Mouse (Mus musculus): ENCODE data around the gene Cdc6. TPM values are rescaled to one million over a fixed set of nuclear protein-coding genes. Genes with fewer than 3 reads are reported as not detected.
"Not testable (repeated sequence)": the region's sequence is repeated elsewhere in the genome, so short reads cannot be mapped to it uniquely, and the experiment has no call there.

Gene Cdc6
- polyA plus RNA-seq, 1 experiment = 0.11 TPM

DNA sequence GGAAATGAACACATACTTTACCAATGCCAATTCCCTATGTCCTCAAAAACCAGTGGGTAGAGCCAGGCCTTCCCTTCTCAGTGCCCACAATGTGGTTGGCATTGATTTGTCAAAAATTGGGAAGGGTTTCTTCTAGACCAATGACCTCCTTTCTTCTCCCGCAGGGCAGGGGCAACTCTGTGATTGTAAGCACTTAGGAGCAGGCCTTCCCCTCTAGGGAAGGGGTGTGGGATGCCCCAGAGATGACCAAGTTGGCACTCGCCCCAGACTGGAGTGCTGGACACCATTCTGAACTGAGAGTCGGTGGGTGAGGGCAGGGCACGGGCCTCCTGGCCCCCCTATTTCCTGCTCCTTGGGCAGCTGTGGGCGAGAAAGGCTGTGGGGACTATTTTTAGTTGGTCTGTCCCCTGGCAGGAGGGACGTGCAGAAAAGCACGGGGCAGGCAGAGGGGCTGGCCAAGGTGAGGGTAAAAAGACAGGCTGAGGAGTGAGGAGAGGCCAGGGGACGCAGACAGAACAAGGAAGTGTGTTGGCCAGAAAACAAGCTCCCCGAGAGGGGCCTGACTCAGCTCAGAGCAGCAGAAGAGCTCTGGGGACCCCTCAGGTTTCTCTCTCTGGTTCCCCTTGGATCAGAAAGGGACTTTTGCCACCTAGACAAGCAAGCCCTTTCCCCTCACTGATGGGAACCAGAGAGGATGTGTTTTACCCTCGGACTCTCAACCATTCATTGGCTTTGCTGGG lies 23.3 kb downstream of the Cdc6 start:
- TF ChIP-seq POLR2A (IDR thresholded peaks at IDR 0.05; ENCODE audit: low read depth, low read length) = no peak
- peaks cover 31% of the 10 kb centered on the region for H3K4me1 ChIP-seq (ENCODE audit: control insufficient read depth, insufficient read depth, low read length)
- no peaks in the 10 kb centered on the region for H3K36me3 ChIP-seq (ENCODE audit: control insufficient read depth, insufficient read depth, low read length)
- DNase-seq = no peak
- no peaks in the 10 kb centered on the region for H3K27me3 ChIP-seq (replicated peaks; ENCODE audit: control insufficient read depth, insufficient read depth, low read length)
- no peak overlapping the region for H3K4me3 ChIP-seq (ENCODE audit: insufficient read depth, low read depth, low read length)
- no peak overlapping the region for H3K27ac ChIP-seq (ENCODE audit: insufficient read depth, low read depth, low read length)
- 42% methylated on average over 10 of the region's 10 CpGs for WGBS

DNA sequence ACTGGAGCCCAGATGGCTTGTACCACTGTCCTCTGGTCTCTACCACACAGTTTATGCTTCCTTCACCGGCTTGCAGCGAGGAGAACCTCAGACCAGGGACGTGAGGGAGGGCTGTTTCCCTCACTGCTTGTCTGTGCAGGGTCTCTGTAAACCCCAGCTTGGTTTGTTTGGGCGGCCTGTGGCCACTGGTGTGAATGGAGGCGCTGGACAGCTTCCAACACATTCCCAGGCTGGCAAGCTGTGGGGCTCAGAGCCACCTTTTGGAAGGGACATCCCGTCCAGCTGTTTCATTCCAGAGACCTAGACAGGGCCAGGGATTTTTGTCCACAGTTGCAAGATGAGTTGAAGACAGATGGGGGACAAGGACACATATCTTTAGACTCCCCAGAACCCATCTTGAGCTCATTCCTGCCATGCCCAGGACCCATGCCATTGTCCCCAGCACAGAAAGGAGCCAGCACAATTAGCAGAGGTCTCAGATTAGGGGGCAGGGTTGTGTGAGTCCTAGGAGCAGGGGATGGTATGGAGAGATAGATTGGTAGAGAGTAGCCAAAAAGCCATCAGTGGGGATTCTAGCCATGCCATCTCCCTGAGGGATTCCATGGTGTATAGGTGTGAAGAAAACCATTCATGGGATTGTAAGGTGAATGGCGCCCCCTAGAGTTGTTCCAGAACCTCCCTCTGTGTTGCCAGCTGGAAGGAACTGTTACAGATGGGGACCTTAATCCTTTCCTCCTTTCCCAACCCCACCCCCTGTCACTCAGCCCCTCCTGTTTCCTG lies 24.1 kb downstream of the Cdc6 start:
- peak; percentile 58 for DNase-seq
- WGBS = 38% methylated on average over 7 of the region's 7 CpGs
- Histone ChIP-seq H3K4me3 (ENCODE audit: insufficient read depth, low read depth, low read length) (no peak overlapping the region), H3K27ac (ENCODE audit: insufficient read depth, low read depth, low read length) (no peak overlapping the region), H3K36me3 (ENCODE audit: control insufficient read depth, insufficient read depth, low read length) (no peaks in the 10 kb centered on the region), H3K4me1 (ENCODE audit: control insufficient read depth, insufficient read depth, low read length) (peaks cover 35% of the 10 kb centered on the region), H3K27me3 (replicated peaks; ENCODE audit: control insufficient read depth, insufficient read depth, low read length) (no peaks in the 10 kb centered on the region)
- no peak for TF ChIP-seq POLR2A (IDR thresholded peaks at IDR 0.05; ENCODE audit: low read depth, low read length)
- TF ChIP-seq CTCF (conservative IDR thresholded peaks at IDR 0.05; ENCODE audit: insufficient read depth, insufficient read length, low read depth, low read length) = no peak

DNA sequence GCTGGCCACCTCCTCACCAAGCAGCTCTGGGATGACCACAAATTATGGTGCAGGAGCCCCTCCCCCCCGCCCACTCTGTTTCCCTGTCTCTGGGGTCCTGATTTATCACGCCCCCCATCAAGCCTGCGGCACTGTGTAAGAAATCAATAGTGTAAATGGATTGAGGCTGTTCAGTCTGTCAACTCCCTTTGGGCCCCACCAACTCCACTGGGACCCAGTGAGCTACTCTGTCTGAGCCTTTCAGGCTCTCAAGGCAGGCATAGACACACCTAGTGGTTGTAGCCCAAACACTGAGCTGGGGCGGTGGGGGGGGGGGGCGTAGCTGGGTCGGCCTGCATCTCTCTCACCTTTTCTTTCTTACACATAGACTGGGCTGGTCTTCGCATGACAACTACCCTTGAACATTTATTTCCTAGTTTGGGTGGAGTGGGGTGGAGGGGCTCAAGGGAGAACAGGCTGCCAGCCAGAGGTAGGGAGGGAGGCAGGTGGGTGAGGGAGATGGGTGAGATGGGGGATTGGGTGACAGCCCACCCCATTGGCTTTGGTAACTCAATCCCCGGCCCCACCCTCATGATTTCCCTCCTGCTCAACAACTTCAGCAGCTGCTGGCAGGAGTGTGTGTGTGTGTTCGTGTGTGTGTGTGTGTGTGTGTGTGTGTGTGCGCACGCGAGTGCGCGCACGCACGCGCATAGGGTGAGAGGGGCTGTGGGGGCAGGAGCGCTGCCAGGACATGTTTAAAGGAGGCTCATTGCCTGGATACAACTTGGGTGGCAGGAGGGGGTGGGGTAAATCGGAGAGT lies 24.9 kb downstream of the Cdc6 start:
- DNase-seq = no peak
- no peak for TF ChIP-seq CTCF (conservative IDR thresholded peaks at IDR 0.05; ENCODE audit: insufficient read depth, insufficient read length, low read depth, low read length)
- TF ChIP-seq POLR2A (IDR thresholded peaks at IDR 0.05; ENCODE audit: low read depth, low read length) = no peak
- Histone ChIP-seq H3K4me3 (ENCODE audit: insufficient read depth, low read depth, low read length) (no peak overlapping the region), H3K27ac (ENCODE audit: insufficient read depth, low read depth, low read length) (no peak overlapping the region), H3K4me1 (ENCODE audit: control insufficient read depth, insufficient read depth, low read length) (peaks cover 36% of the 10 kb centered on the region), H3K36me3 (ENCODE audit: control insufficient read depth, insufficient read depth, low read length) (no peaks in the 10 kb centered on the region), H3K27me3 (replicated peaks; ENCODE audit: control insufficient read depth, insufficient read depth, low read length) (no peaks in the 10 kb centered on the region)
- WGBS = 35% methylated on average over 19 of the region's 19 CpGs

DNA sequence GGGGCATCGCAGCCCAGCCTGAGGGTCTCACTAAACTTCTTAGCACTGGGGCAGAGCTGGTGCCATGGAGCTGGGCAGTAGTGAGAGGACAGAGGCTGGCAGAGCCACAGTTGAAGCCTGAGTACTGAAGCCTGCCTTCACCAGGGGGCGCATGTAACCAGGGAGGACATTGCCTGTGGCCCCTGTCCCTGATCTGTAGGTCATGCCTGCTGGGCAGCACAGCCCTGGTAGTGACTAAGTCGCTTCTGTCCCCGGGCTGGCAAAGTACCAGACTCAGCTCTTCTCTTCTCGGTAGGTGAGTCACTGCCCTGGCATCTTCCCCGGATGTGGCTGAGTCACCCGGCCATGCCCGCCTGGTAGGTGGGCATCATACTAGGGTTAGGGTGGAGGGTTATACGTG lies 25.6 kb downstream of the Cdc6 start:
- Histone ChIP-seq H3K4me3 (ENCODE audit: insufficient read depth, low read depth, low read length) (no peak overlapping the region), H3K27me3 (replicated peaks; ENCODE audit: control insufficient read depth, insufficient read depth, low read length) (no peaks in the 10 kb centered on the region), H3K27ac (ENCODE audit: insufficient read depth, low read depth, low read length) (no peak overlapping the region), H3K4me1 (ENCODE audit: control insufficient read depth, insufficient read depth, low read length) (peaks cover 32% of the 10 kb centered on the region), H3K36me3 (ENCODE audit: control insufficient read depth, insufficient read depth, low read length) (no peaks in the 10 kb centered on the region)
- 15% methylated on average over 9 of the region's 9 CpGs for WGBS
- no peak for TF ChIP-seq POLR2A (IDR thresholded peaks at IDR 0.05; ENCODE audit: low read depth, low read length)
- TF ChIP-seq CTCF (conservative IDR thresholded peaks at IDR 0.05; ENCODE audit: insufficient read depth, insufficient read length, low read depth, low read length) = peak; percentile 82
- DNase-seq = peak; percentile 74

DNA sequence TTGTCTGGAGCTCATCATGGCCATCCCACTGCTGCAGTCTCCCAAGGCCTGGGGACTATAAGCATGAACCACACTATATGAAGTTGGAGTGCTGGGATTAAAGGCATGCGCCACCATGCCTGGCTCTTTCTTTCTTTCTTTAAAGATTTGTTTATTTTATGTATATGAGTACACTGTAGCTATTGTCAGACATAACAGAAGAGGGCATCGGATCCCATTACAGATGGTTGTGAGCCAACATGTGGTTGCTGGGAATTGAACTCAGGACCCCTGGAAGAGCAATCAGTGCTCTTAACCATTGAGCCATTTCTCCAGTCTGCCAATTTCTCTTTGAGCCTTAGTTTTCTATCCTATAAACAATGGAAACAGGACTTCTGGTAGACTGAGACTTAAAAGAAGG lies 26.2 kb downstream of the Cdc6 start:
- WGBS = 89% methylated on average over 2 of the region's 2 CpGs
- not testable (repeated sequence) for H3K27ac ChIP-seq (ENCODE audit: insufficient read depth, low read depth, low read length)

DNA sequence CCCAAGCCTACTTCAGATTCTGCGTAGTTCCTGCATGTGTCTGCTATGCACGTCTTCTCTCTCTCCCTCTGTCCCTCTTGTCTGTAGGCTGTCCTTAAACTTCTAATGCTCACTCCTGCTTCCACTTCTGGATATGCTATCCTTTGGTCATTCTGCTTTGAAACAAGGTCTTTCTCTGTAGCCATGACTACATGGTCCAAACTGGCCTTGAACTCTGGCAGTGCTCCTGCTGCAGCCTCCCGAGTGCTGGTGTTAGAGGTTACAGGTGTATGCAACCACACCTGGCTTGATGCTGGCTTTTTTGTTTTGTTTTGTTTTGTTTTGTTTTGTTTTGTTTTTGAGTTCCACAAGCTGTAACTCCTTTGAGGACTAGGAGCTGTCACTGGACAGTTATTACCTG lies 26.8 kb downstream of the Cdc6 start:
- H3K27me3 ChIP-seq (replicated peaks; ENCODE audit: control insufficient read depth, insufficient read depth, low read length) = no peaks in the 10 kb centered on the region
- WGBS = 81% methylated on average over 3 of the region's 3 CpGs
- no peaks in the 10 kb centered on the region for H3K36me3 ChIP-seq (ENCODE audit: control insufficient read depth, insufficient read depth, low read length)
- TF ChIP-seq CTCF (conservative IDR thresholded peaks at IDR 0.05; ENCODE audit: insufficient read depth, insufficient read length, low read depth, low read length) (no peak), POLR2A (IDR thresholded peaks at IDR 0.05; ENCODE audit: low read depth, low read length) (no peak)
- no peak for DNase-seq
- H3K27ac ChIP-seq (ENCODE audit: insufficient read depth, low read depth, low read length) = no peak overlapping the region
- H3K4me1 ChIP-seq (ENCODE audit: control insufficient read depth, insufficient read depth, low read length) = peaks cover 30% of the 10 kb centered on the region
- H3K4me3 ChIP-seq (ENCODE audit: insufficient read depth, low read depth, low read length) = no peak overlapping the region

More for the DNA sequence above, 26.2 kb downstream of the Cdc6 start:
- DNase-seq; H3K27me3 ChIP-seq (replicated peaks; ENCODE audit: control insufficient read depth, insufficient read depth, low read length); H3K4me3 ChIP-seq (ENCODE audit: insufficient read depth, low read depth, low read length); H3K36me3 ChIP-seq (ENCODE audit: control insufficient read depth, insufficient read depth, low read length): not testable (repeated sequence)
- H3K4me1 ChIP-seq (ENCODE audit: control insufficient read depth, insufficient read depth, low read length) = peaks cover 31% of the 10 kb centered on the region

DNA sequence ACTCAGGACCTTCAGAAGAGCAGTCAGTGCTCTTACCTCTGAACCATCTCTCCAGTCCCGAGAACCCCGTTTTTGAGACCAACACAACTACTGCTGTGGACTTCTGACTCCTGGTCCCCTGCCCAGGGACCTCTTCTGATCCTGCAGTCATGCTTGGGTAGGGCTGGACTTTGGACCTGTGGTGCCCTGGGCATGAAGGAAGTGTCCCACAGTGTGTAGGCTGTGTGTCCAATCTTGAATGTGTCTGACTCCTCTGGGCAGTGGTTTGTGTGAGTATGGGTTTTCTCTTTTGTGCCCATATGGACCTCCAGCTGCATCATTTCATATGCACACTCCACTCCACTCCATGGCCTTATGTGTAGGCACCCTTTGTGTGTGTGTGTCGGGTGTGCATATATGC lies 27.5 kb downstream of the Cdc6 start:
- DNase-seq = peak; percentile 96
- Histone ChIP-seq H3K27me3 (replicated peaks; ENCODE audit: control insufficient read depth, insufficient read depth, low read length) (no peaks in the 10 kb centered on the region), H3K4me1 (ENCODE audit: control insufficient read depth, insufficient read depth, low read length) (peaks cover 32% of the 10 kb centered on the region), H3K4me3 (ENCODE audit: insufficient read depth, low read depth, low read length) (no peak overlapping the region), H3K27ac (ENCODE audit: insufficient read depth, low read depth, low read length) (peak overlapping the region; percentile 30; the same call in 1 of the 2 replicates), H3K36me3 (ENCODE audit: control insufficient read depth, insufficient read depth, low read length) (no peaks in the 10 kb centered on the region)
- no peak for TF ChIP-seq POLR2A (IDR thresholded peaks at IDR 0.05; ENCODE audit: low read depth, low read length)
- TF ChIP-seq CTCF (conservative IDR thresholded peaks at IDR 0.05; ENCODE audit: insufficient read depth, insufficient read length, low read depth, low read length) = no peak
- WGBS = 68% methylated on average over 3 of the region's 3 CpGs
